Mouse (Mus musculus) heart, embryonic 13.5 days (tissue): ENCODE data around the gene Tnfaip8l2. TPM values are rescaled to one million over a fixed set of nuclear protein-coding genes. Genes with fewer than 3 reads are reported as not detected.
A peak's percentile ranks its signal among the peaks of the same experiment; 100 is the strongest.

Source experiments
- ATAC-seq: fragments of 200-750 bp; cut with Nextera tagmentation; 2 replicates; pipeline ENCODE4 v1.8.0; 2017; ENCODE audit warnings: moderate TSS enrichment; ENCODE audit not compliant: insufficient number of reproducible peaks, low FRiP score, low TSS enrichment; ENCODE audit errors: extremely low read depth
- H3K27ac ChIP-seq: fragments of 300-500 bp; sonication (generic); replicated peaks from 2 replicates; pipeline ENCODE4 v1.5.1; 2015; ENCODE audit warnings: moderate library complexity, mild to moderate bottlenecking, inconsistent platforms
- H3K27me3 ChIP-seq: fragments of 300-500 bp; sonication (generic); replicated peaks from 2 replicates; pipeline ENCODE4 v1.6.1; 2015; ENCODE audit warnings: mild to moderate bottlenecking, inconsistent platforms
- H3K36me3 ChIP-seq: fragments of 300-500 bp; sonication (generic); 2 replicates; pipeline ENCODE4 v1.6.1; 2015; ENCODE audit warnings: mild to moderate bottlenecking, inconsistent platforms
- H3K4me1 ChIP-seq: fragments of 300-500 bp; sonication (generic); 2 replicates; pipeline ENCODE4 v1.6.1; 2015; ENCODE audit warnings: inconsistent platforms
- H3K4me2 ChIP-seq: fragments of 300-500 bp; sonication (generic); 2 replicates; pipeline ENCODE4 v1.6.1; 2015; ENCODE audit warnings: inconsistent platforms, mild to moderate bottlenecking, moderate library complexity
- H3K4me3 ChIP-seq: fragments of 300-500 bp; sonication (generic); 2 replicates; pipeline ENCODE4 v1.5.1; 2015; ENCODE audit warnings: moderate library complexity, mild to moderate bottlenecking, inconsistent platforms
- H3K9ac ChIP-seq: fragments of 300-500 bp; sonication (generic); 2 replicates; pipeline ENCODE4 v1.6.1; 2015; ENCODE audit warnings: inconsistent platforms, mild to moderate bottlenecking, moderate library complexity
- H3K9me3 ChIP-seq: fragments of 300-500 bp; sonication (generic); 2 replicates; pipeline ENCODE4 v1.6.1; 2016; ENCODE audit warnings: inconsistent platforms
- WGBS: fragments of 180-500 bp; shearing (Covaris S2); methylation state at CpG from one replicate; pipeline ENCODE4 v1.1.7; 2015; ENCODE audit warnings: mixed read lengths; 5-methylcytosine and 5-hydroxymethylcytosine counted together
- polyA plus RNA-seq: library from polyadenylated mRNA; unstranded; fragments of >200 nt; fragmentation: Nextera tagmentation; extraction: Ambion mirVana; gene quantifications from 2 replicates; pipeline ENCODE4 v1.2.1, GENCODE M21; 2015

The Tnfaip8l2 gene
- polyA plus RNA-seq, 1 experiment from 2014 or later, result 2.8 TPM

DNA sequence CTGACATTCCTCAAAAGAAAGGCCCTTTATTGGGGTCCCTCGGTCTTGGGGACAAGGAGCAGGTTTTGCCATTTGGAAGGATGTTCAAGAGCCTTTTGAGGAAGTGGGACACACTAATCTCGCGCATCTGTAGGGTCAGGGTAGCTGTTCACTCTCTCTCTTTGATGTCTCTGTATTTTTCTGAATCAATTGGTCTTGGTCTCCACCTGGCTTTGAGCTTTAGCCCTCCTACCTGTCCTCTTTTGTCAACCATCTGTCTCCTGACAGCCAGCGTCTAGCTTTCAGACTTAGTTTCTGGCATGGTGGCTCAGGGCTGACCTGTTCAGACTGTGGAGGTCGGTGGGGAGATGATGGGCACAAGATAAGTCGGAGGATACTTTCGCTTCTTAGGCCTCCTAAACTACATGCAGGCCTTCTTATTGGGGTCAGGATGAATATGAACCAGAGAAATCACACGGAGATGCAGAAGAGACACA is 17.4 kb upstream of the Tnfaip8l2 start:
- no peak overlapping the region for H3K27ac ChIP-seq
- WGBS, result 15% methylated on average over 8 of the region's 8 CpGs

DNA sequence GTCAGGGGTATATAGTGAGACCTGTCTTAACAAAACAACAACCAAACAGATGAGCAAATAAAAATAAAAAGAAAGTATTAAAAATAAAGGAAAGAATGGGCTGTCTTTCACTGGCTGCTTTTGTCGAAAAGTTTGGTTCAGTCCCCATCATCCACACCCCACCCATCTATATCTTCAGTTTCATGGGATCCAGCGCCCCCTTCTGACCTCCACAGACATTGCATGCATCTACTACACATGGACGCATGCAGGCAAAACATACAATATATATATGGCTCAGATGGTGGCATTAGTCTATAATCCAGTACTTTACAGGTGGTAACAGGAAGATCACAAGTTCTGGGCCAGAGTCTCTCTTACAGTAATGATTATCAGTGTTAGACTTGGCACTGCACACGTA is 11.7 kb upstream of the Tnfaip8l2 start:
- H3K4me3 ChIP-seq, result no peak overlapping the region
- no peak for ATAC-seq
- H3K9me3 ChIP-seq, result no peaks in the 10 kb centered on the region
- H3K4me1 ChIP-seq, result no peaks in the 10 kb centered on the region
- WGBS, result 52% methylated on average over 4 of the region's 4 CpGs
- peaks cover 14% of the 10 kb centered on the region; the same call in 1 of the 2 replicates for H3K27me3 ChIP-seq
- H3K36me3 ChIP-seq, result no peaks in the 10 kb centered on the region
- H3K4me2 ChIP-seq, result no peak overlapping the region
- H3K27ac ChIP-seq, result no peak overlapping the region
- no peak overlapping the region for H3K9ac ChIP-seq

More for the DNA sequence above, 17.4 kb upstream of the Tnfaip8l2 start:
- peaks cover 9% of the 10 kb centered on the region; the same call in 1 of the 2 replicates for H3K27me3 ChIP-seq
- ATAC-seq, result no peak
- H3K4me3 ChIP-seq, result peak overlapping the region; percentile 75
- peak overlapping the region; percentile 94 for H3K4me2 ChIP-seq
- H3K9ac ChIP-seq, result peak overlapping the region; percentile 74
- no peaks in the 10 kb centered on the region for H3K9me3 ChIP-seq
- H3K4me1 ChIP-seq, result peaks cover 41% of the 10 kb centered on the region
- peaks cover 2% of the 10 kb centered on the region; the same call in 1 of the 2 replicates for H3K36me3 ChIP-seq

DNA sequence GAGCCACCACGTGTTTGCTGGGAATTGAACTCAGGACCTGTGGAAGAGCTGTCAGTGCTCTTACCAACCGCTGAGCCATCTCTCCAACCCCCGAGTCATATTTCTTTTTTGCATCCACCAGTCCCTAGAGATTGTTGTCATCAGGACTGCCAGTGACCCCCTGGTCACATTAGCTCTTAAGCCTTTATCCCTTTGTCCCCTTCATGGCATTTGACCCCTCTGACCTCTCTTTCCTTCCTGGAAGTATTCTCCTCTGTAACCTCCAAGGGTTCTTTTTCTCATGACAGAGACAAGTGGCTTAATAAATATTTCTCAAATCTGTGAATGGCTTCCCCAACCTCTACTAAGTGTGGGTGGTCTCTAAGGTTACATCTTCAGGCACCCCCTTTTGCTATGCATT is 5.8 kb upstream of the Tnfaip8l2 start:
- Histone ChIP-seq H3K4me3 (no peak overlapping the region), H3K36me3 (no peaks in the 10 kb centered on the region), H3K4me2 (no peak overlapping the region), H3K9ac (no peak overlapping the region), H3K4me1 (no peaks in the 10 kb centered on the region), H3K9me3 (no peaks in the 10 kb centered on the region), H3K27ac (no peak overlapping the region), H3K27me3 (peaks cover 8% of the 10 kb centered on the region; the same call in 1 of the 2 replicates)
- ATAC-seq, result no peak
- WGBS, result 58% methylated on average over 3 of the region's 3 CpGs

DNA sequence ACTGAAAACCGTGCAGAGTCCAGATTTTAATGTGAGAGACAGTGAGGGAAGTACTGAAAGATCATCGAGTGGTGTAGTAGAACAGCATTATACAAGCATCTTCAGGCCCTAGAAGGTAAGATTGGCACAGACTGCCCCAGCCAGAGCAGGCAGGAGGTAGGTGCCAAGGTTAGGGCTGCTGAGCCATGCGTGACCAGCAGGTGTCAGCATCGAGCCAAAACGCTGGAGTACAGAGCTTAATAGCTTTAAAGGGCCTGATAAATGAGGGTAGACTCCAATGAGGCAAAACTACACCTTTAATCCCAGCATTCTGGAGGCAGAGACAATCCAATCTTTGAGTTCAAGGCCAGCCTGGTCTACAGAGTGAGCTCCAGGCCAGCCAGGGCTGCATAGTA is 454 bp upstream of the Tnfaip8l2 start:
- no peak for ATAC-seq
- Histone ChIP-seq H3K4me1 (no peaks in the 10 kb centered on the region), H3K27me3 (no peaks in the 10 kb centered on the region), H3K27ac (no peak overlapping the region), H3K4me3 (no peak overlapping the region), H3K9ac (no peak overlapping the region), H3K36me3 (peaks cover 18% of the 10 kb centered on the region), H3K4me2 (no peak overlapping the region), H3K9me3 (no peaks in the 10 kb centered on the region)
- WGBS, result 7% methylated on average over 5 of the region's 5 CpGs

DNA sequence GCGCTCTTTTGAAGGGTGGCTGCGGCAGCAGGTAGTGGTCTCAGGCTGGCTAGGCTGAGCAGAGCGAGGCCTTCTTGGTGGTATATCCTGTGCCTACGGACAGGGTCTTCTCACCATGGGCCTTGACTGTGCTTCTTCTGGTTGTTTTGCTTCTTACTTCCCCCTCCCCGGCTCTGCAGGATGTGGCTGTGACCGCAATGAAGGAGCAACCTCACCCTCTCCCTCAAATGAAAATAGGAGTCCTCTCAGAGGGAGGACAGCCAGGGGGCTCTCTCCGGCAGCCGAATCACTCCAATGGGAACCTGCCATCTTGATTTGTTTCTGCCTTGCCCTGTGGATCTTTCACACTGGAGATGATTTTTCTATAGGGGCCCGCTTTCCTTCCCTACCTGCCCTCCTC is 686 bp downstream of the Tnfaip8l2 start:
- peaks cover 18% of the 10 kb centered on the region for H3K36me3 ChIP-seq
- H3K27ac ChIP-seq, result no peak overlapping the region
- H3K9me3 ChIP-seq, result no peaks in the 10 kb centered on the region
- no peak for ATAC-seq
- 89% methylated on average over 9 of the region's 9 CpGs for WGBS
- H3K4me1 ChIP-seq, result no peaks in the 10 kb centered on the region
- no peaks in the 10 kb centered on the region for H3K27me3 ChIP-seq
- H3K4me3 ChIP-seq, result no peak overlapping the region
- H3K9ac ChIP-seq, result no peak overlapping the region
- H3K4me2 ChIP-seq, result no peak overlapping the region

DNA sequence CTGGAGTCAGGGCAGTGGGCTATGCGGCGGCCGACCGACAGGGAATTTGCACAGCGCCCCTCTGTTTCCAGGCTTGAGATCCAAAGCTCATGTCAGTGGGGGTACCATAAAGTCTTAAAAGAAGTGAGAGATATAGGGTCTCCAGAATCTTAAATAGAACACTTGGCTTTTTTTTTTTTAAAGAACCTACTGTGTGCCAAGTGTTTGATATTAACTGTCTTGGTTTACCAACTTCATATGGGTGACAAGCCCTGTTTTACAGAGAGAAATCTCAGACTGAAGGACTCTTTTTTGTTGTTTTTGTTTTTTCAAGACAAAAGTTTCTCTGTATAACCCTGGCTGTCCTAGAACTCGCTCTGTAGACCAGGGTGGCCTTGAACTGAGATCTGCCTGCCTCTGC is 1.4 kb downstream of the Tnfaip8l2 start:
- Histone ChIP-seq H3K4me3 (0 out of 2 replicates have a peak overlapping the region, but pooled peaks have one; percentile 21), H3K4me2 (0 out of 2 replicates have a peak overlapping the region, but pooled peaks have one; percentile 56)
- ATAC-seq, result no peak

DNA sequence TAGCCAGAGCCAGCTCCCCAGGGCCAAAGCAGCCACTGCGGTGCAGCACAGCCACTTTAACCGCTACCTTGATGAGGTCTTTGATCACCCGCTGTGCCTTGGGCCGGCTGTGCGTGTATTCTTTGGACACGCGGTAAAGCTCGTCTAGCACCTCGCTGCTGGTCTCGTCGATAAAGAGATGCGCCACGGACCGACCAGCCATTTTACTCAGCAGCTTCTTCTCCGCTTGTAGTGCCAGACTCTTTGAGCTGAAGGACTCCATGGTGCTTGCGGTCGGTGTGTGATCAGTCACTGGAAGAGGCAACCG is 1.9 kb downstream of the Tnfaip8l2 start:
- Histone ChIP-seq H3K27me3 (no peaks in the 10 kb centered on the region), H3K9ac (peak overlapping the region; percentile 25), H3K9me3 (no peaks in the 10 kb centered on the region), H3K27ac (no peak overlapping the region), H3K36me3 (peaks cover 18% of the 10 kb centered on the region), H3K4me1 (peaks cover 10% of the 10 kb centered on the region), H3K4me3 (peak overlapping the region; percentile 21), H3K4me2 (peak overlapping the region; percentile 56)
- 48% methylated on average over 18 of the region's 18 CpGs for WGBS
- no peak for ATAC-seq

More for the DNA sequence above, 1.4 kb downstream of the Tnfaip8l2 start:
- Histone ChIP-seq H3K4me1 (peaks cover 5% of the 10 kb centered on the region), H3K27me3 (no peaks in the 10 kb centered on the region), H3K27ac (no peak overlapping the region), H3K36me3 (peaks cover 18% of the 10 kb centered on the region), H3K9me3 (no peaks in the 10 kb centered on the region), H3K9ac (0 out of 2 replicates have a peak overlapping the region, but pooled peaks have one; percentile 25)
- 92% methylated on average over 6 of the region's 6 CpGs for WGBS

DNA sequence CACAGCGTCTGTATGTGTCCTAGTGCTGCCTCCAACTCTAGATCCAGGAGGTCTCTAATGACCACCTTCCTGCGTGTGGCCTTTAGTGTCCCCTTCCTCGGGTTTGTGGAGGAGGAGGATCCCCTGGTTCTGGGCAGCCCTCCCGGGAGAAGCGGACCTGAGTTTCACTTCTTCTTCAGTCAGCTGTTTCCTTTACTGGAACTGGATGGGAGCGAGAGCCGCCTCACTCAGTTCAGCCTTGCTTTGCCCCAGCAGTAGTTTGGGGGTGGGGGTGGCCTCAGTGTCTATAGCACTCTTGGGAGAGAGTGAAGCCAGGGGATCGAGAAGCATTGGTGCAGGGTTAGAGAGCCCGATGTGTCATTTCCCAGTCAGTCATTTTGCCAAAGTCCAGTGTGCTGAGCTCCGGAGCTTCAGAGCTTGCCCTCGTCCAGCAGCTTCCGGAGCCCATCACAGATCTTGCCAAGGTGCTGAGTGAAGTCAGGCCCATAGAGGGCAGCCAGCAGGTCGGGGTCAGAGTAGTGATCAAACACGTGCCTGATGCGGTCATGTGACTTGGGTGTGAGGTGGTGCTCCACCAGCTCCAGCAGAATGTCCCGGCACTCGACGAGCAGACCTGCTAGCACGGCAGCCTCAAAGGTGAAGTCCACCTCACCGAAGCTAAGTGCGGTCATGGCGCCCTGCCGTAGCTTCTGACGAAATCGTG is 2.4 kb downstream of the Tnfaip8l2 start:
- Histone ChIP-seq H3K27ac (no peak overlapping the region), H3K9ac (peak overlapping the region; percentile 25), H3K4me1 (peaks cover 15% of the 10 kb centered on the region), H3K36me3 (peaks cover 18% of the 10 kb centered on the region), H3K27me3 (no peaks in the 10 kb centered on the region), H3K4me2 (peak overlapping the region; percentile 56), H3K9me3 (no peaks in the 10 kb centered on the region), H3K4me3 (peak overlapping the region; percentile 21)
- no peak for ATAC-seq
- 58% methylated on average over 25 of the region's 25 CpGs for WGBS

DNA sequence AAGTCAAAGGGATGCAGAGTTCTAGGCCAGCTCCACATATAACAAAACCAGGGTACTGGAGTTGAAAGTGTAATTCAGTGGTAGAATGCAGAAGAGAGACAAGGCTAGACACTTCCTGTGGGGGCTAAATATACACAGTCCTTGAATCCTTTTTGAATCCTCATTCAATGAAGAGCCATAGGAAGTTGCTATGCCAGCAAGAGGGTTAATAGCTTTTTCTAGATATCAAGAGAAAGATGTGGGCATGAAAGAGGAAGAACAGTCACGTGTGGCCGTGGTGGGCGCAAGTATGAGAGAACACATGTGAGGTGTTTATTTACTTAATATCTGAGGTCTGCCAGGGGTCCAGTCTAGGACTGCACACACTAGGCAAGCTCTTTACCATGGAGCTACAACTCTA is 5.8 kb downstream of the Tnfaip8l2 start:
- no peak overlapping the region for H3K9ac ChIP-seq
- peaks cover 32% of the 10 kb centered on the region for H3K36me3 ChIP-seq
- H3K9me3 ChIP-seq, result no peaks in the 10 kb centered on the region
- H3K4me3 ChIP-seq, result no peak overlapping the region
- WGBS, result 86% methylated on average over 3 of the region's 3 CpGs
- peaks cover 22% of the 10 kb centered on the region for H3K4me1 ChIP-seq
- H3K4me2 ChIP-seq, result no peak overlapping the region
- H3K27ac ChIP-seq, result no peak overlapping the region
- no peaks in the 10 kb centered on the region for H3K27me3 ChIP-seq
- ATAC-seq, result no peak

DNA sequence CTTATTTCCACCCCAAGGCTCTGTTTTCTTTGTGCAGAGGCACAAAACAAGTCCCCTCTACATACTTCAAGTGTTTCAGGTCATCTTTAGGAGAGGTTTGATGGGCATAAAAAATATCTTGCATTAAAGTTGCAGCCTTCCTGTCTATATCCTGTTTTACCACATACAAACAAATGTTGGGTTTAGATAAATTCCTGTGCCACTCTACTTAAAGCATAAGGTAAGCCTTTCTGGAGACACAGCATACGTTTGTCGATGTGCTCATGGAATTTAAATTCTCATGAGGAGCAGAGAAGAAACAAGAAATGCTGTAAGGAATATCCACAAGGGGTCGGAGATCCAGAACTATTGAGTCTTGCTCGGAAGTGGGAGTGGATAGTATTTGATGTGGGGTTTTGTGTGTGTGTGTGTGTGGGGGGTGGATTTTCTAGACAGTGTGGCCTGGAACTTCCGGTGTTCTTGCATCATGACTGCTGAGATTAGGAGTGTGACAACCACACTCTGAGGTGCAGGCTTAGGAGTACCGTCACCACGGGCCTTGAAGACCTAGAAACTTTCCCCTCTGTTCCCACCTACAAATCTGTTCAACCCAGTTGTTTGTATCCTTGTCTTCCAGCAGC is 6.6 kb downstream of the Tnfaip8l2 start:
- WGBS, result 72% methylated on average over 7 of the region's 7 CpGs
- H3K4me3 ChIP-seq, result peak overlapping the region; percentile 49
- H3K4me1 ChIP-seq, result peaks cover 22% of the 10 kb centered on the region
- ATAC-seq, result no peak
- peak overlapping the region; percentile 71 for H3K4me2 ChIP-seq
- no peak overlapping the region for H3K27ac ChIP-seq
- no peaks in the 10 kb centered on the region for H3K27me3 ChIP-seq
- H3K36me3 ChIP-seq, result peaks cover 36% of the 10 kb centered on the region
- H3K9me3 ChIP-seq, result no peaks in the 10 kb centered on the region
- H3K9ac ChIP-seq, result peak overlapping the region; percentile 68; the same call in 1 of the 2 replicates

DNA sequence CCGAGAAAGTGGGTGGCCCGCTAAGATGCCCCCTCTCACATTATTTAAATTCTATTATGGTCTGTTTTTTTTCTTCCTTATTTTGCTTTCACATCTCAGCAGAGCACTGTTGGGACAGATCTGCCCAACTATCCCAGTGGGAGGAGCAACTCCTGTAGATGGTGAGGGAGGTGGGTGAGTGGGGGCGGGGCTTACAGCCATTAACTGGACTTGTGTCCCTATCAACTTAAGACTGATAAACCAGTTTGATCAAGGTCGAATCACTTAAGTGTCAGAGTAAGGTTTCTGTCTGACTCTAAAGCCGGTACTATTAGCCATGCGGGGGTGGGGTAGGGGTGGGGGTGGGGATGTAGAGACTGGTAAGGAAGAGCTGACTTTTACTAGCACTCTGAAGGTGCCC is 7.1 kb downstream of the Tnfaip8l2 start:
- WGBS, result 12% methylated on average over 6 of the region's 6 CpGs
- Histone ChIP-seq H3K27me3 (no peaks in the 10 kb centered on the region), H3K4me1 (peaks cover 22% of the 10 kb centered on the region), H3K27ac (no peak overlapping the region), H3K4me3 (peak overlapping the region; percentile 49), H3K4me2 (peak overlapping the region; percentile 71), H3K9ac (peak overlapping the region; percentile 68), H3K9me3 (no peaks in the 10 kb centered on the region), H3K36me3 (peaks cover 35% of the 10 kb centered on the region)
- ATAC-seq, result no peak
